Mouse (Mus musculus) adrenal gland, adult (tissue): ENCODE data around the gene Tm4sf5.
"Not testable (repeated sequence)": the region's sequence is repeated elsewhere in the genome, so short reads cannot be mapped to it uniquely, and the experiment has no call there.

Experiments
- DNase-seq, 2 experiments: peaks; one replicate each; pipeline ENCODE4 v3.0.0; 2022 to 2023; ENCODE audit warnings: low spot score in 1 of 2; ENCODE audit not compliant: inconsistent age in 2 of 2

Tm4sf5 gene

DNA sequence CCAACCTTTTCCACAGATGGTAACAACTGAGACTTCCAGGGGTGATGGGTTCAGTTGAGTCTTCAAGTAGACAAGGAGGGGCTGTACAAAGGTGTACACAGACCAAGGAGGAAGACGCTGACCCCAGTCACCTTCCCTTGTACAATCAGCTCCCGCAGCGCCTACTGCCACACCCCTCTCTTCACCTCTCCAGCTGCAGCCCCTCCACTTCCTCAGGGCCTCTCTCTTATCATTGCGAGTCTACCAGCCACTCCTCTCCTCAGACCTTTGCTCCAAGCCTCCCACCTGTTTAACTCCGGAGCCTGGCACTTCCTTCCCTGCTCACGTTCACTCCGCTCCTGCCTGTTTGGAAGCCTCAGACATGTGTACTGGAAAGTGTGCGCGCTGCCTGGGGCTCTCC lies at the start of gene Tm4sf5:
Tm4sf5 (plus strand) TSS at position 275 of the 400 bp plus-strand sequence.
- no peak for DNase-seq

DNA sequence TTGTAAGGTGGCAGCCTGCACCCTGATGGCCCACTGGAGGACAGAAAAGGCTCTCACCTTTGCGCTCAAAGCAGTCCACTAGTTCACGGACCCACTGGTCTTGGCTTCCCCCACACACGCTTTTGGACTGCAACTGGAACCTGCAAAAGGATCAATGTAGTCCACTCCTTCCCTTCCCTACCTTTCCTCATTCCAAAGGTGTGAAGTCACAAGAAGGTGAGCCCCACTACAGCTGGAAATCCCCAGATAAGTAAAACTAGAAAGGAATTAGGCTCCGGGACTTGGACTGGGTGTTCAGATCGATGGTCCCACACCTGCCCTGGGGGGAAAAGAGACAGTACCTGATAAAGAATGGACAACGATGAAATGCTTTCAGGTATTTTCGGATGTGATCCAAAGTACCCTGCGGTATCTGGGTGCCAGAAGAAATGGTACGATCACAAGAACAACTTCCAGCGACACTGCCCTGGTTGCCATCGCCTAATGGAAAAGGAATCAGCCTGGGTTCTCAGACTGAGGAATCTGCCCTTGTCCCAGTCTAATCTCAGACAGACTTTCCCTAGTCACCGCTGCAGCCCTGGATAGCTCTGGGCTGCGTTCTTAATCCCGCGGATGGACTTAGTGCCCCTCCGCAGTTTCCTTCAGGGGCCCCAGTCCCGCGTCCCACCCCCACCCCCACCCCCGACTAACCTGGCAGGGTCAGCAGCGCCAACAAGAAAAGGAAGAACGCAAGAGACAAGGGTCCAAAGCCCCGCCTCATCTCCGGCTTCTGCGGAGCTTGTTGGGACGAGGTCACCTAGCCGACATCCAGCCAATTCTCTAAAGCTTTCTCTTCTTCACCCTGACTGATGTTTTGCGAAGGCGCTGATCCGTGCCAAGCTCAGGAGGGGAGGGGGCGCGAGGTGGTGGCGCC lies 46.1 kb upstream of the Tm4sf5 start, which contains the start of gene Zmynd15:
Zmynd15 (plus strand) TSS at position 746 of the 913 bp plus-strand sequence.
- DNase-seq: peak in 1 of 2 experiments; percentile 50

DNA sequence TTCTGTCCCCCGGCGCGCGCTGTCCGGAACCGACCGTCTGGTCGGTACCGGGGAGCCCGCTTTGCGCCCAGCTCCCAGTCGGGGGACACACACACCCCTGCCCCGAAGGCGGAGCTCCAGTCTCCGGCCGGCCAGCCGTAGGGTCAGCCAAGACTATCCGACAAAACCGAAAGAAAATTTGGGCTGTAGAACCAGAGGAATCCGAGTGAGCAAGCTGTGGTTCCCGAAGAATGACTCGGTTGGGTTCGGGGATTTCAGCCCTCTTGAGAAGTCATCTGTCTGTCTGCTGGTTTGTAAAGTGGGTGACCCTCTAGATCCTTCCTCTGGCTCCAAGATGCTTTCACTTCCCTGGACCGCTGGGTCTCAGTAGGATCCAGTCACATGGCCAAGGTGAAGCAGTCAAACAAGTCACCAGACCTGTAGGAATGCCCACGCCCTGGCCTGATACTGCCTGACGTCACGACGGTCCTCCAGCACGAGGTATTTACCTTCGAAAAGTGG lies 45.4 kb upstream of the Tm4sf5 start, which contains the start of gene Cxcl16:
Cxcl16 (minus strand) TSS at position 384 of the 501 bp plus-strand sequence.
- peak; percentile 61 to 85 for DNase-seq

DNA sequence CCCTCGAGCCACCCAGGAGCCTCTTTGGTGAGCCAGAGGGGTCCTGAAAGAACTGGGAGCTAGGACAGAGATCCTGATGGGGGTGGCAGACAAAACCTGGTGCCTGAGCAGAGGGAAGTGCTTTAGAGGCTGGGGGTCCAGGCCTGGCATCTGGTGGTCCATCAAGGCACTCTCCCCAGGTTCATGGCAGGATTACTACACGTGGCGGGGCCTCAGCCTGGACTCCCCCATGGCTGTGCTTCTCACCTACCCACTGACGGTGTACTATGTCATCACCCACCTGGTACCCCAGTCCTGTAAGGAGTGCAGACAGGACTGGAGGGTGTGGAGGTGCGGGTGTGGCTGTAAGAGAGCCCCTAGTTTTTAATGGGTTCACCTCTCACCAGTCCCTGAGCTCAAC lies 41.1 kb upstream of the Tm4sf5 start:
- no peak for DNase-seq

DNA sequence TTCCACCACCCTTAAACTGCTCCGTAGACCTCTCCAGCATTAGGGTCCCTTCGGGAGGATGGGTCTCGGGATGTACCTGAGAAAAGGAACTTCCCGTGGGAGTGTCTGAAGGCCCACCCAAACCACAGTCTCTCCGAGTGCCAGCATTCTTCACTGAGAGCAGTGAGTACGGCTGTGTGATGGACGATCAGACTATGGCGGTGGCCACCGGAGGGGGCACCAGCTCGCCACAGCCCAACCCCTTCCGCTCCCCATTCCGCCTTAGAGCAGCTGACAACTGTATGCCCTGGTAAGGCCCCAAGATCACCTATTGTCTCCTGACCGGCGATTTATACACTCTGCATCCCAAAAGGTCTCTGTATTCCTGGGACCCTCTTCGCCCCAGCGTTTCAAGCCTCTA lies 39.8 kb upstream of the Tm4sf5 start:
- no peak for DNase-seq

DNA sequence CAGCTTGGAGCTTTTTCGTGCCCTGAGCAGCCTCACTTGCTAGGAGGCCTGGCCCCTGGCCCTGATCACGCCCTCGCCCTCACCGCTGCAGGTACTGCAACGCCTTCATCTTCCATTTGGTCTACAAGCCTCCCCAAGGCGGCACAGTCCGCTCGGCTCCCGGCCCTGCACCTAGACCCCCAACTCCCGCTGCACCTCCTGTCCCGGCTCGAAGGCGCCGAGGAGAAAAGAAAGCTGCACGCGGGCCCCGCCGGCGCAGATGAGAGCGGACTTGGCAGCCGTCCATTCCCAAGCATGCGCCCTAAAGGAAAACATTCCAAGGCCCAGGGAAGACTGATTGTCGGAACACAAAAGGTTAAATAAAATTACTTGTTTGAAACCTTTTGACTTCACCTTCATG lies 39.2 kb upstream of the Tm4sf5 start:
- DNase-seq: peak in 1 of 2 experiments; percentile 68

DNA sequence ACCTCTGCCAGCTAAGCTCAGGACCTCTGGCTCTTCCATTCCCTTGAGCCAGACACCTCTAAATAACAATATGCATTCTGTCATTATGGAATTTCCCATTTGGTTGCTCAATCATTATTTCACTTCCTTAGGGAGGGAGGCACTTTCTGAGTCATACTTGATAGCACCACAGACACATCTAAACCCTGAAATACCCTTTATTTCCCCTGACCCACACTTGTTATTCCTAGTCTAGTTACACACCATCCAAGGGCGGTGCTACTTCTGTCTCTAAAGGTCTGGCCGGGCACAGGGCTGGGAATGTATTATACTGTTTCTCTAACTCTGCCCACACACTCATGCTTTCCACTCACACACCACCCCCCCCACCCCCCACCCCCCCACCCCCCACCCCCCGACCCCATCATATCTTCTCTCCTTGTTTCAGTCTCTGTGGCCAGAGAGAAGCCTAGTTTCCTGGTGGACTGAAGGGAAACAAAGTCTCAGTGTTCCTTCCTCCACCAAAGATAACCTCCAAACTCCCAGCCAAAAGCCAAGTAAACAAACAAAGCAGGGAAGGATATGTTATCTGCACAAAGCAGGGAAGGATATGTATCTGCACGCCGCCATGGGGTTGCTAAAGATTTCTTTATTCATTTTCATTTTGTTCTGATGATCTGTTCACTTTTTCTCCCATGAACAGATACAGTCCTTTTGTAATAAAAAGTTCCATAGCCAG lies 37.0 kb upstream of the Tm4sf5 start:
- no peak for DNase-seq

DNA sequence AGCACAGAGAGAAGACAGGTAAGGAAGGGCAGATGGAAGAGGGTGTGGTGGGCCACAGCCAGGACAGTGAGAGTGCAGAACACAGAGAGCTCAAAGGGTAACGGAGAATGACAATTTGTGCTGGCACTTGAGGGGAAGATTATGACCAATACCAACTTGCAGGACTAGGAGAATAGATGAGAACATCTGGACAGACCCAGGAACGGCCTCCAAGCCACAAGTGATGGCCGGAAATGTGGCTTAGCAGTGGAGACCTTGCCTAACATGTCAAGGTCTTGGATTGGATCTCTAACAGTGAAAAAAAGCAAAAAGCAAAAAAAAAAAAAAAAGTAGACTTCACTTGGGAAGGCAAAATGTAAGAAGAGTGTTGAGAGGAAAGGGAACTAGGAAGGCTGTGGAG lies 35.3 kb upstream of the Tm4sf5 start:
- peak in 1 of 2 experiments; percentile 54 for DNase-seq

DNA sequence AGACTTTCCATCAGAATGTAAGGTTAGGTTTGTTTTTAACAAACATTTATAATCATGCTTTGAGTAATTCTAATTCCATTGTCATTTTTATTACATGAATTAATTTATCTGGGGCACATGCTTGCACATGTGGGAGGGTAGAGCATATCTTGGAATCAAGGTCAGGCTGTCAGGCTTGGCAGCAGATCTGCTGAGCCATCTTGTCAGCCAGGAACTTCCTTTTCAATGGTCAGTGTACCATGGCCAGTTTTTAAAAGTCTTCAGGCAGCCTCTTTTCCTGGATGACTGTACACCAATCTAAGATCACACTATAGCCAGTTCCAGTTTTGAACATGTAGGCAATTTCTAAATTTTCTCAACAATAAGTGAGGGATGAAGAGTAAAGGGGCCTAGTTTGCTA lies 32.3 kb upstream of the Tm4sf5 start:
- DNase-seq: peak; percentile 42 to 75

DNA sequence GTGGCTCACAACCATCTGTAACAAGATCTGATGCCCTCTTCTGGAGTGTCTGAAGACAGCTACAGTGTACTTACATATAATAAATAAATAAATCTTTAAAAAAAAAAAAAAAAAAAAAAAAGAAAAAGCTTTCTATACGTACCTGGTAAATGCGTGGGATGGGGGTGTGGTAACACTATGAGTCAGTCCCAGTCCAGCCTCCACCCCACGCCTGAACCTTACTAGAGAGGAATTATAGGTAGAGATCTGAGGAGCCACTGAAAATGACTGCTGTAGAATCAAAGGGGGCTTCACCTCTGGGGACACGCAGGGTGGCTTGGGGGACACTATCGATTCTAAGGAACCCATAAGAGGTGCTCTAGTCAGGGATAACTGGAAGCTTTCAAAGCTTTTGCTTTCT lies 31.8 kb upstream of the Tm4sf5 start:
- not testable (repeated sequence) for DNase-seq

DNA sequence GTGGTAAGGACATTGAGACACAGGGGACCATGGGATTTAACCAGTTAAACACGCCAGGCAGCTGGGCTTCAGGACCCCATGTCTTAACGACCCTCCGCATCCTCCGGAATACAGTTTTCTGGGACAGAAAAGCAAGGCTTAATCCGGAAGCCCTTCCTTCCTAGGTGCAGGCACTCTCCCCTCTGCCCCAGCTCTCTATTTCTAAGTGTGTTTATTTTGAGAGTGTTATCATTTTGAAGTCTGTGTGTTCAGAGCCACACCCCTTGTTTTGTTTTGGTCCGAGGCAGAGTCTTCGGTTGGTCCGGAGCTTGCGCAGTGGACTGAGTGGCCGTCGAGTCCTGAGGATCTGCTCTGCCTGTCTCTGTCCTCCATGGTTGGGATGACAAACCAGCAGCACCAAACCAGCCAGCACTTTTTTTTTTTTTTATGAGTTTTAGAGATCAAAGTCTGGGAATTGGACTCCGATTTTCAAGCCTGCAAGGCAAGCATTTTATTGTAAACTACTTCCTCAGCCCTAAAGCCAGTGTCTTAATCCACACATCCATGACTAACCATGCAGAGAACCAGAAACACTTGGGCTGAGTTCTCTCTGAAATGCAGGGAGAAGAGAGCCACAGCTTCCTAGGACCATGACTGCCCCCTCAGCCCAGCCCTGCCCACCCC lies 30.0 kb upstream of the Tm4sf5 start:
- DNase-seq: no peak

DNA sequence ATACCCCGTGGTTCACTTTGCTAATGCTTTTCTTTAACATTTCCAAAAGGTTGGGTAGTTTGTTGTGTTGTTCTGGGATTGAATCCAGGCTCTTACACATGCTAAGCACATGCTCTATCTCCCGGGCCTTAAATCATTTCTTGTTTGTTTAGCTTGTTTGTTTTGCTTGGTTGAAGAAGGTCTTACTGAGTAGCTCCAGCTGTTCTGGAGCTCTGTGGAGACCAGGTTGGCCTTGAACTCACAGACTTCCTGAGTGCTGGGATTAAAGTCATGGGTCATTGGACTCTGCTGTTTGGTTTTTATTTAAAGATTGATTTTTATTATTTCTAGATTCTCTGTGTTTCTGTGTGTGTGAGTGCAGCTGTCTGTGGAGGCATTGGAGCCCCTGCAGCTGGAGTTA lies 19.5 kb upstream of the Tm4sf5 start:
- no peak for DNase-seq

DNA sequence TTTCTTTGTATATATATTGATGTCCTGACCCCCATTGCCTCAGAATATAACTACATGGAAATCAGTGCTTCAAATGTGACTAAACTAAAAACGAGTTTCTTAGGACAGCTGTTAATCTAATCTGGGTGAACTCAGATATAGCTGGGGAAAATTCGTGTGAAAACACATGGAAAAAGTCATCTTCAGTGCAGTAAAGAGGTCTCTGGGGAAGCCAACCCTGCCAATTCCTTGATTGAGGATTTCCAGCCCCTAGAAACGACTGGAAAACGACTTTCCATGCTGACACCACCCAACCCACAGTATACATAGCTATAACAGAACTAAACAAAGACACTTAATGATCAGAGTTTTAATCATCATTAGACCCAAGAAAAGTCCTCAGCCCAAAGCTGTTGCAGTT lies 17.2 kb upstream of the Tm4sf5 start:
- DNase-seq: no peak

DNA sequence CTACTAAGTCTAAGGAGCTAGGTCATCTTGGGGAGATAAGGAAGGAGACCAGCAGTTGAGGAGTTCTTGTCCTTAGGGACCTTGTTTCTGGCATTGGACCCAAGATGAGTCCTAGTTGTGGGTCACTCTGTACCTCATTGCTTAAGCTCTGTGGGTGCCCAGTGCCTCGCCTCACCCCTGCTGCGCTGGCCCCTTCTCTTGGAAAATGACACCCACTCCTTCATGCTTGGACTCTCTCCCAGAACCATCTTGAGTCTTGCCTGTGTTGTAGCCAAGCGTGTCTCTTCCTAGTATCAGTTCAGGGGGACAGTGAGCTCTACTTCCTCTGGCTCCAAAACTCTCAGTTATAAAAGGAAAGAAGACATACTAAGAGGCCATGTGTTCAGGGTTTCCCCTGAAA lies 15.9 kb upstream of the Tm4sf5 start:
- no peak for DNase-seq

DNA sequence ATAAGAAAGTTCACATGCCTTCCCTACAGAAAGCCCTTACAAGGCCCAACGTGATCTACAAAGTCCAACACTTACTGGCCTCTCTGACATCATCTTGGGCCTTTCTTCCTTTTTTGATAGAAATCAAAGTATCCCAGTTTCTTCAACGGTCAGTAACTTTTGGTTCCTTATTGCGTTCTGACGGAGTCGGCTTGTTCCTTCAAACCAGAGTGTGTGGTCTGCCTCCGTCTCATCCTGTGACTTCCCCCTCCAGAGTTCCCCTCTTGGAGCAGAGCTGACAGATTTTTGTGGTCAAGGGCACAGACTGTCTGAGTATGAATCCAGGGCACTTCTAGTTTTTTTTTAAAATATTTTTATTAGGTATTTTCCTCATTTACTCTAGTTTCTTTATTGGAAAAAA lies 15.4 kb upstream of the Tm4sf5 start:
- peak in 1 of 2 experiments; percentile 26 for DNase-seq

DNA sequence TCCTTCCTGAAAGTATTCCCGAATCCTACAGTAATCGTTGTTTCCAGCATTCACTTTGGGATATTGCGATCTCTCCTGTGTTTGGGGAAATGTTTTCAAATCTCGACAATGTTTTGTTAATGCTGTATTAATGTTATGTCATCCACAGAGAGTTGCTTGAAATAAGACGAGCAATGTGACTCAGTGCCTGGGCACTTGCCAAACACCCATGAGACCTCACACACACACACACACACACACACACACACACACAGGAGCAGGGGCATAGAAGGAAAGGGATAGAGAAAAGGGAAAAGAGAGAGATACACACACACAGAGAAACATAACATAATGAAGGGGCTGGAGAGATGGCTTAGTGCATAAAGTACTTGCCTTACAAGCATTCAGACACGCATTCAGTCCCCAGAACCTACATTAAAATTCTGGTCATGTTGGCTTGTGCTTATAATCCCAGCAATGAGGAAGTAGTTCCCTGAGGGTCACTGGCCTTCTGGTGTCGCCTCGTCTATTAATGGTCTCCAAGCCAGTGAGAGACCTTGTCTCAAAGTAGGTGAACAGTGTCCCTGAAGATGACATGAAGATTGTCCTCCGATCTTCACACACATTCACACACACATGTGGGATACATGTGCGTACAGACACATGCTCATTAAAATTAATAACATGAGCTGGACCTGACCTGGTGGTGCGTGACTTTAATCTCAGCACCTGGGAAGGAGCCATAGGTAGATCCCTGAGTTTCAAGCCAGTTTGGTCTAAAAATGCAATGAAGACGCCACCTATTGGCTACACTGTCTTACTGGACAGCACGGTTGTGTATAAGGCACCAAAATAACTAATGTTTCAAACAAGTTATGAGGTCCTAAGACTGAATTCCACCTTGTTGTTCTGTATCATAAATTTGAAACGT lies 5.2 kb upstream of the Tm4sf5 start:
- DNase-seq: peak; percentile 44 to 79

DNA sequence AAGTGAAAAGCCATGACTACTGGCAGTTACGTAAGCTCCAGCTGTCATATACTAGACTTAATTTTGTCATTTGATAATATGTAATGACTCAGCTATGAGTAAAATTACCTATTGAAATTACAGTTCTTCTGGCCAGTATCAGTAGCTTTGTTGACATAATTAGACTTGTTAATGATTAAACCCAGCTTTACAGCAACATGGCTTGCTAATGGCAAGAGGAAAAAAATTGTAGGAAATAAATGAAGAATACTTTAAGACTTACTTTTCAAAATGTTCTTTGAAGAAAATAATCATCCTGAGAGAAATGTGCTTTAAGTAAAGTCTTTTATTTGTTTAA lies 4.6 kb upstream of the Tm4sf5 start:
- DNase-seq: no peak

DNA sequence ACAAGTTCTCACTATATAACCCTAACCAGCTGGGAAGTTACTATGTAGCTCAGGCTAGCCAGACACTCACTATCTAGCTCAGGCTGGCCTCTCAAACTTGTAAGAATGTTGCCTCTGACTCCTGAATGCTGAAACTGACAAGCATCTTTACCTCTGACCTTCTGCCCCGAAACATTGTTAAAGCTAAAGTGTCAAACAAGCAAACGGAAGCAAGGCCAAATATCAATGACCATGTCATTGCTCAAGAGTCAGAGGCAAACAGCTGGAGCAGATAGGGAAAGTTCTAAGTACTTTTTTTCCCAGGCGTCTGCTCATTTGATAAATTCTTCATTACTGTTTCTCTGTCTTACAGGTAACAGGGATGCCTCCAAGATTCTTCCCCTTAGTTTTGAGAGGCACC lies 3.0 kb upstream of the Tm4sf5 start:
- no peak for DNase-seq

DNA sequence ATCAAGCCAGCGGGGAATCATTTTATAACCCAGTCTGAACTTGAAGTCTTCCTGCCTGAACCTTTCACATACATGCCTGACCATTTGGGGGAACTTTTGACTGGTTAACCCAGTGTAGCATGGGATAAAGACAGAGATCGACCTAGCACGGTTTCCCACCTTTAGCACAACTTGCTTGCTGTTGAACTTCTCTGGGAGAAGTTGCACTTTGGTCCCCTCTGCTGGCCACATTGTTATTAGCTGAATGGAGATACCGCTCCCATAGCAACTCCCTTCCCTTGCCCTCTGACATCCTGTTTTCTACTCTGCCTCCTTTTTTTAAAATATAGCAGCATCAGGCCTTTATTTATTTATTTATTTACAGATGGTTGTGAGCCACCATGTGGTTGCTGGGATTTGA lies 1.3 kb downstream of the Tm4sf5 start:
- DNase-seq: peak; percentile 66 to 92

DNA sequence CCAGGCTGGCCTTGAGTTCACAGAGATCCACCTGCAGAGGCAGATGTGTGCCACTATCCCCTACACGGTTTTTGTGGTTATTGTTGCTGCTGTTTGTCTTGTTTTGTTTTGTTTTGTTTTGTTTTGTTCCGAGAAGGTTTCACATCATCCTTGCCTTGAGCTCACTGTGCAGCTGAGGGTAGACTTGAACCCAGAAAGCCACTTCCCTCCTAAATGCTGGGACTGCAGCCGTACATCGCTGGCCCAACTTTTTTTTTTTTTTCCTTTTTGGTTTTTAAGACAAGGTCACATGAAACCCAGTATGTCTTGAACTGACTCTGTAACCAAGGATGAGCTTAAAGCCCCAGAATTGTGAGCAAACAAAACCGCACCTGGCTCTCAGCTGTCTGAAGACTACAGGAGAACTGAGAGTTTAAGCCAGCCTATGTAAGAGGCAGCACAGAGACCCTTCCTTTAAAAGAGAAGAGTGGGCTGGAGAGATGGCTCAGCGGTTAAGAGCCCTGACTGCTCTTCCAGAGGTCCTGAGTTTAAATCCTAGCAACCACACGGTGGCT lies 2.0 kb downstream of the Tm4sf5 start:
- DNase-seq: no peak
